Mouse (Mus musculus): ENCODE results near the gene Gtdc1. TPM values are rescaled to one million over a fixed set of nuclear protein-coding genes. Genes with fewer than 3 reads are reported as not detected.
"Not testable (repeated sequence)": the region's sequence is repeated elsewhere in the genome, so short reads cannot be mapped to it uniquely, and the experiment has no call there.

The Gtdc1 gene
- total RNA-seq, 2 experiments from 2014 or later = 33.5 to 38.5 TPM

GRCm38 (mm10) chr2:44763898-44764297, 163.6 kb downstream of the Gtdc1 start:
- DNase-seq = no peak

GRCm38 (mm10) chr2:44736618-44737017, 190.8 kb downstream of the Gtdc1 start:
- DNase-seq = no peak

GRCm38 (mm10) chr2:44721461-44721860, 206.0 kb downstream of the Gtdc1 start:
- DNase-seq = no peak

- peak; percentile 10 for DNase-seq
These were observed 221.4 kb downstream of the Gtdc1 start for GRCm38 (mm10) chr2:44705883-44706615.

GRCm38 (mm10) chr2:44700276-44700675, 227.2 kb downstream of the Gtdc1 start:
- no peak for DNase-seq

GRCm38 (mm10) chr2:44696441-44696840, 231.0 kb downstream of the Gtdc1 start:
- no peak for DNase-seq

- DNase-seq = no peak
These were observed 233.6 kb downstream of the Gtdc1 start for GRCm38 (mm10) chr2:44693898-44694297.

GRCm38 (mm10) chr2:44664049-44664448, 263.4 kb downstream of the Gtdc1 start:
- no peak for DNase-seq

- DNase-seq = no peak
These were observed 267.6 kb downstream of the Gtdc1 start for GRCm38 (mm10) chr2:44659870-44660269.

GRCm38 (mm10) chr2:44659011-44659410, 268.4 kb downstream of the Gtdc1 start:
- DNase-seq = no peak

- no peak for DNase-seq
These were observed 278.9 kb downstream of the Gtdc1 start for GRCm38 (mm10) chr2:44648537-44648936.

GRCm38 (mm10) chr2:44646398-44646797, 281.1 kb downstream of the Gtdc1 start:
- DNase-seq = no peak

GRCm38 (mm10) chr2:44639370-44639769, 288.1 kb downstream of the Gtdc1 start:
- no peak for DNase-seq

GRCm38 (mm10) chr2:44638157-44638556, 289.3 kb downstream of the Gtdc1 start:
- no peak for DNase-seq

GRCm38 (mm10) chr2:44633971-44634370, 293.5 kb downstream of the Gtdc1 start:
- no peak for DNase-seq

GRCm38 (mm10) chr2:44633064-44633463, 294.4 kb downstream of the Gtdc1 start:
- no peak for DNase-seq

GRCm38 (mm10) chr2:44632584-44632983, 294.9 kb downstream of the Gtdc1 start:
- no peak for DNase-seq

- no peak for DNase-seq
These were observed 296.4 kb downstream of the Gtdc1 start for GRCm38 (mm10) chr2:44631064-44631463.

GRCm38 (mm10) chr2:44628778-44629177, 298.7 kb downstream of the Gtdc1 start:
- DNase-seq = no peak

- no peak for DNase-seq
These were observed 302.3 kb downstream of the Gtdc1 start for GRCm38 (mm10) chr2:44625154-44625553.

GRCm38 (mm10) chr2:44622471-44622870, 305.0 kb downstream of the Gtdc1 start:
- no peak for DNase-seq

- not testable (repeated sequence) for DNase-seq
These were observed 327.8 kb downstream of the Gtdc1 start for GRCm38 (mm10) chr2:44599653-44600052.

- DNase-seq = no peak
These were observed 333.2 kb downstream of the Gtdc1 start for GRCm38 (mm10) chr2:44594276-44594675.

- DNase-seq = peak; percentile 22
These were observed 336.6 kb downstream of the Gtdc1 start for GRCm38 (mm10) chr2:44590881-44591280.

GRCm38 (mm10) chr2:44584061-44584460, 343.4 kb downstream of the Gtdc1 start:
- no peak for DNase-seq
